Mouse (Mus musculus) ES-CJ7 (cell line): ENCODE measurements at regions not wholly inside any gene's neighbourhood (a gene's known extent, or its start where the extent isn't known, plus 50 kb on each side); places are given as distances from the start of the nearest gene placed in this dataset.
A peak's percentile ranks its signal among the peaks of the same experiment; 100 is the strongest.

Experiments used
- DNase-seq: peaks from one replicate; pipeline ENCODE4 v3.0.0; 2011; ENCODE audit warnings: low read depth, low spot score

- DNase-seq = no peak
Measured at GRCm38 (mm10) chr11:7010858-7011257, 52.4 kb upstream of the Adcy1 start.

- no peak for DNase-seq
Measured at GRCm38 (mm10) chr11:6999329-6999728, 64.0 kb upstream of the Adcy1 start.

- DNase-seq = no peak
Measured at GRCm38 (mm10) chr11:6998810-6999209, 64.5 kb upstream of the Adcy1 start.

- no peak for DNase-seq
Measured at GRCm38 (mm10) chr11:6997508-6997907, 65.8 kb upstream of the Adcy1 start.

- no peak for DNase-seq
Measured at GRCm38 (mm10) chr11:6993731-6994130, 69.6 kb upstream of the Adcy1 start.

GRCm38 (mm10) chr11:6991626-6992025, 71.7 kb upstream of the Adcy1 start:
- DNase-seq = no peak

- no peak for DNase-seq
Measured at GRCm38 (mm10) chr11:6990711-6991110, 72.6 kb upstream of the Adcy1 start.

- no peak for DNase-seq
Measured at GRCm38 (mm10) chr11:6988884-6989824, 74.1 kb upstream of the Adcy1 start.

GRCm38 (mm10) chr11:6987995-6988394, 75.3 kb upstream of the Adcy1 start:
- DNase-seq = no peak

GRCm38 (mm10) chr11:6987105-6987504, 76.2 kb upstream of the Adcy1 start:
- DNase-seq = no peak

GRCm38 (mm10) chr11:6982076-6982475, 81.2 kb upstream of the Adcy1 start:
- DNase-seq = no peak

- DNase-seq = no peak
Measured at GRCm38 (mm10) chr11:6979656-6980055, 83.6 kb upstream of the Adcy1 start.

- peak; percentile 20 for DNase-seq
Measured at GRCm38 (mm10) chr11:6969196-6969595, 94.1 kb upstream of the Adcy1 start.

GRCm38 (mm10) chr11:6966968-6967367, 96.3 kb upstream of the Adcy1 start:
- DNase-seq = no peak

- no peak for DNase-seq
Measured at GRCm38 (mm10) chr11:6964524-6964923, 98.8 kb upstream of the Adcy1 start.

- no peak for DNase-seq
Measured at GRCm38 (mm10) chr11:6963600-6963999, 99.7 kb upstream of the Adcy1 start.

- no peak for DNase-seq
Measured at GRCm38 (mm10) chr11:6962786-6963575, 100.3 kb upstream of the Adcy1 start.

GRCm38 (mm10) chr11:6962322-6962721, 101.0 kb upstream of the Adcy1 start:
- no peak for DNase-seq

- no peak for DNase-seq
Measured at GRCm38 (mm10) chr11:6952787-6953186, 110.5 kb upstream of the Adcy1 start.

GRCm38 (mm10) chr11:6951361-6951760, 111.9 kb upstream of the Adcy1 start:
- no peak for DNase-seq

GRCm38 (mm10) chr11:6949051-6949450, 111.6 kb upstream of the Gm11983 start:
- no peak for DNase-seq

- no peak for DNase-seq
Measured at GRCm38 (mm10) chr11:6934157-6934556, 96.7 kb upstream of the Gm11983 start.

- no peak for DNase-seq
Measured at GRCm38 (mm10) chr11:6926036-6926435, 88.6 kb upstream of the Gm11983 start.
